Mouse (Mus musculus): ENCODE measurements at regions not wholly inside any gene's neighbourhood (a gene's known extent, or its start where the extent isn't known, plus 50 kb on each side); places are given as distances from the start of the nearest gene placed in this dataset.
A peak's percentile ranks its signal among the peaks of the same experiment; 100 is the strongest.

- in situ Hi-C loops (cut with MboI; ENCODE audit: low pct_ligation_motif_present, low pct_unique_long_range_greater_than_20kb, low sequenced_read_pairs) (no loop called here), dilution Hi-C loops (cut with MboI; ENCODE audit: extremely low pct_ligation_motif_present, extremely low pct_unique_long_range_greater_than_20kb, low sequenced_read_pairs) (no loop called here)
- H3K9me3 ChIP-seq (replicated peaks; ENCODE audit: low read length), result peaks cover 12% of the 10 kb centered on the region
- H3K4me1 ChIP-seq (ENCODE audit: control insufficient read depth in 1 of 2, insufficient read depth in 2 of 2), result no peaks in the 10 kb centered on the region
- no peak overlapping the region for H3K4me3 ChIP-seq (replicated peaks in 1 of 3; ENCODE audit: low read depth in 2 of 3, low read length in 2 of 3, poor library complexity in 1 of 3)
- no peak overlapping the region for H3K9ac ChIP-seq (ENCODE audit: insufficient read depth, low read depth)
- peak; percentile 45 for DNase-seq (ENCODE audit: extremely low read depth)
- no peak overlapping the region for H3K4me2 ChIP-seq (ENCODE audit: insufficient read depth, low read depth, poor library complexity, severe bottlenecking)
- no peak for TF ChIP-seq GABPA (IDR thresholded peaks at IDR 0.05; ENCODE audit: insufficient replicate concordance, low read depth, low read length)
- peak; percentile 14; the same call in 1 of the 2 replicates for TF ChIP-seq SMC3 (IDR thresholded peaks at IDR 0.05; ENCODE audit: low read depth, low read length)
- TF ChIP-seq CTCF (conservative IDR thresholded peaks at IDR 0.05 in 1 of 2, IDR thresholded peaks at IDR 0.05 in 1 of 2; ENCODE audit: low read depth in 2 of 2, low read length in 2 of 2), result peak; percentile 58 to 65
- H3K27me3 ChIP-seq (replicated peaks), result peaks cover 47% of the 10 kb centered on the region
- H3K27ac ChIP-seq (ENCODE audit: insufficient read depth, low read depth), result no peak overlapping the region
- no peaks in the 10 kb centered on the region for H3K36me3 ChIP-seq (replicated peaks in 1 of 2; ENCODE audit: control insufficient read depth in 1 of 2, insufficient read depth in 1 of 2, low read length in 1 of 2)
- no peaks in the 10 kb centered on the region for H3K79me2 ChIP-seq (replicated peaks; ENCODE audit: control insufficient read depth, extremely low read depth, insufficient read depth, poor library complexity, severe bottlenecking)
These were observed 91.5 kb upstream of the Rpl38 start for GRCm38 (mm10) chr11:114576803-114577202.

GRCm38 (mm10) chr11:114571144-114571869 lies 97.0 kb upstream of the Rpl38 start:
- Histone ChIP-seq H3K79me2 (replicated peaks; ENCODE audit: control insufficient read depth, extremely low read depth, insufficient read depth, poor library complexity, severe bottlenecking) (no peaks in the 10 kb centered on the region), H3K4me3 (replicated peaks in 1 of 3; ENCODE audit: low read depth in 2 of 3, low read length in 2 of 3, poor library complexity in 1 of 3) (no peak overlapping the region), H3K36me3 (replicated peaks in 1 of 2; ENCODE audit: control insufficient read depth in 1 of 2, insufficient read depth in 1 of 2, low read length in 1 of 2) (no peaks in the 10 kb centered on the region), H3K4me2 (ENCODE audit: insufficient read depth, low read depth, poor library complexity, severe bottlenecking) (no peak overlapping the region), H3K27ac (ENCODE audit: insufficient read depth, low read depth) (no peak overlapping the region), H3K27me3 (replicated peaks) (peaks cover 18% of the 10 kb centered on the region), H3K9ac (ENCODE audit: insufficient read depth, low read depth) (no peak overlapping the region), H3K9me3 (replicated peaks; ENCODE audit: low read length) (peaks cover 21% of the 10 kb centered on the region), H3K4me1 (ENCODE audit: control insufficient read depth in 1 of 2, insufficient read depth in 2 of 2) (no peaks in the 10 kb centered on the region)
- DNase-seq (ENCODE audit: extremely low read depth), result no peak
- in situ Hi-C loops (cut with MboI; ENCODE audit: low pct_ligation_motif_present, low pct_unique_long_range_greater_than_20kb, low sequenced_read_pairs) (no loop called here), dilution Hi-C loops (cut with MboI; ENCODE audit: extremely low pct_ligation_motif_present, extremely low pct_unique_long_range_greater_than_20kb, low sequenced_read_pairs) (no loop called here)
- TF ChIP-seq IRF4 (IDR thresholded peaks at IDR 0.05; ENCODE audit: low read depth, low read length) (no peak), UBTF (IDR thresholded peaks at IDR 0.05; ENCODE audit: low read depth, low read length) (no peak)

DNA sequence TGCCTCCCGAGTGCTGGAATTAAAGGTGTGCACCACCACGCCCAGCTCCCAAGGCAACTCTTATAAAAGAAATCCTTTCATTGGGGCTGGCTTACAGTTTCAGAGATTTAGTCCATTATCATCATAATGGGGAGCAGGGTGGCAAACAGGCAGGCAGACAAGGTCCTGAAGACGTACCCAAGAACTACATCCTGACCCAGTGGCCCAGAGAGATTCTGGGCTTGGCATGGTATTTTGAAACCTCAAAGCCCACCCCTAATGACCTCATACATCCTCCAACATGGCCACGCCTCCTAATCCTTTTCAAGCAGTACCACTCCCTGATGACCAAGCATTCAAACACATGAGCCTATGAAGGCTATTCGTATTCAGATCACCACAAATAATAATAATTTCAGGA lies 98.2 kb upstream of the Rpl38 start:
- Histone ChIP-seq H3K4me3 (replicated peaks in 1 of 3; ENCODE audit: low read depth in 2 of 3, low read length in 2 of 3, poor library complexity in 1 of 3) (no peak overlapping the region), H3K4me1 (ENCODE audit: control insufficient read depth in 1 of 2, insufficient read depth in 2 of 2) (no peaks in the 10 kb centered on the region), H3K36me3 (replicated peaks in 1 of 2; ENCODE audit: control insufficient read depth in 1 of 2, insufficient read depth in 1 of 2, low read length in 1 of 2) (no peaks in the 10 kb centered on the region), H3K9me3 (replicated peaks; ENCODE audit: low read length) (peaks cover 23% of the 10 kb centered on the region), H3K27ac (ENCODE audit: insufficient read depth, low read depth) (no peak overlapping the region), H3K9ac (ENCODE audit: insufficient read depth, low read depth) (no peak overlapping the region), H3K4me2 (ENCODE audit: insufficient read depth, low read depth, poor library complexity, severe bottlenecking) (no peak overlapping the region), H3K27me3 (replicated peaks) (peaks cover 15% of the 10 kb centered on the region), H3K79me2 (replicated peaks; ENCODE audit: control insufficient read depth, extremely low read depth, insufficient read depth, poor library complexity, severe bottlenecking) (no peaks in the 10 kb centered on the region)
- DNase-seq (ENCODE audit: extremely low read depth), result no peak
- in situ Hi-C loops (cut with MboI; ENCODE audit: low pct_ligation_motif_present, low pct_unique_long_range_greater_than_20kb, low sequenced_read_pairs), result no loop called here
- dilution Hi-C loops (cut with MboI; ENCODE audit: extremely low pct_ligation_motif_present, extremely low pct_unique_long_range_greater_than_20kb, low sequenced_read_pairs), result no loop called here
- TF ChIP-seq ETS1 (conservative IDR thresholded peaks at IDR 0.05; ENCODE audit: low read depth, low read length) (no peak), CHD2 (IDR thresholded peaks at IDR 0.05; ENCODE audit: low read length) (no peak), PAX5 (IDR thresholded peaks at IDR 0.05; ENCODE audit: low read length) (no peak), JUN (IDR thresholded peaks at IDR 0.05; ENCODE audit: insufficient read depth, low read depth, low read length) (no peak), ZMIZ1 (IDR thresholded peaks at IDR 0.05; ENCODE audit: low read depth, low read length) (no peak), SIN3A (IDR thresholded peaks at IDR 0.05; ENCODE audit: low read length) (no peak), MYC (IDR thresholded peaks at IDR 0.05; ENCODE audit: low read depth, low read length) (no peak), MAFK (IDR thresholded peaks at IDR 0.05; ENCODE audit: insufficient replicate concordance, low read length) (no peak)

All from CH12.LX (cell line).